Mouse (Mus musculus) forebrain, postnatal 0 days (tissue): ENCODE data around the gene Fam186b. TPM values are rescaled to one million over a fixed set of nuclear protein-coding genes. Genes with fewer than 3 reads are reported as not detected.

Experiments used
- ATAC-seq: fragments of 200-750 bp; cut with Nextera tagmentation; 2 replicates; pipeline ENCODE4 v1.8.0; 2017; ENCODE audit warnings: mild to moderate bottlenecking, moderate library complexity
- DNase-seq: peaks from one replicate; pipeline ENCODE4 v3.0.0-alpha.2; 2015
- H3K27ac ChIP-seq: fragments of 300-500 bp; sonication (generic); 2 replicates; pipeline ENCODE4 v1.5.1; 2014; ENCODE audit warnings: low read depth, mild to moderate bottlenecking, antibody characterized with exemption, low read length, moderate library complexity, mixed read lengths
- H3K27me3 ChIP-seq: fragments of 300-500 bp; sonication (generic); 2 replicates; pipeline ENCODE4 v1.6.1; 2014; ENCODE audit warnings: mild to moderate bottlenecking, low read length, mixed read lengths; ENCODE audit not compliant: insufficient read depth
- H3K36me3 ChIP-seq: fragments of 300-500 bp; sonication (generic); 2 replicates; pipeline ENCODE4 v1.6.1; 2014; ENCODE audit warnings: mild to moderate bottlenecking, moderate library complexity; ENCODE audit not compliant: insufficient read depth
- H3K4me1 ChIP-seq: fragments of 300-500 bp; sonication (generic); 2 replicates; pipeline ENCODE4 v1.6.1; 2014; ENCODE audit warnings: antibody characterized with exemption; ENCODE audit not compliant: insufficient read depth
- H3K4me2 ChIP-seq: fragments of 300-500 bp; sonication (generic); 2 replicates; pipeline ENCODE4 v1.6.1; 2014; ENCODE audit warnings: low read depth, mild to moderate bottlenecking, moderate library complexity
- H3K4me3 ChIP-seq: fragments of 300-500 bp; sonication (generic); 2 replicates; pipeline ENCODE4 v1.5.1; 2014; ENCODE audit warnings: low read depth, low read length, mixed read lengths
- H3K9ac ChIP-seq: fragments of 300-500 bp; sonication (generic); 2 replicates; pipeline ENCODE4 v1.6.1; 2014; ENCODE audit warnings: mild to moderate bottlenecking
- H3K9me3 ChIP-seq: fragments of 300-500 bp; sonication (generic); 2 replicates; pipeline ENCODE4 v1.6.1; 2016; ENCODE audit warnings: low read length
- CTCF ChIP-seq: sonication (generic); IDR thresholded peaks from 2 replicates; pipeline ENCODE4 v1.5.1; 2016; ENCODE audit warnings: antibody characterized with exemption, control low read depth, low read depth
- WGBS: fragments of 180-500 bp; shearing (Covaris S2); extraction: QIAGEN DNeasy Blood & Tissue Kit; methylation state at CpG from one replicate; pipeline ENCODE4 v1.1.7; 2014; 5-methylcytosine and 5-hydroxymethylcytosine counted together
- polyA plus RNA-seq: library from polyadenylated mRNA; unstranded; fragments of >200 nt; fragmentation: Nextera tagmentation; extraction: Ambion mirVana; gene quantifications from 2 replicates; pipeline ENCODE4 v1.2.1, GENCODE M21; 2015
- total RNA-seq: library from RNA; depleted of rRNA; stranded (reverse); fragments of >200 nt; gene quantifications from 2 replicates; pipeline ENCODE4 v1.2.3, GENCODE M21; 2014

Gene Fam186b
- total and polyA plus RNA-seq, 2 experiments from 2014 or later: 0.52 to 0.85 TPM

- Histone ChIP-seq H3K4me2 (no peak overlapping the region), H3K36me3 (peaks cover 63% of the 10 kb centered on the region)
- WGBS: 91% methylated on average over 10 of the region's 10 CpGs
These were observed 53.6 kb downstream of the Fam186b start for GRCm38 (mm10) chr15:99242045-99242444.

GRCm38 (mm10) chr15:99241249-99241648 lies 54.4 kb downstream of the Fam186b start:
- Histone ChIP-seq H3K27me3 (no peaks in the 10 kb centered on the region), H3K4me2 (no peak overlapping the region), H3K4me1 (no peaks in the 10 kb centered on the region), H3K9ac (no peak overlapping the region), H3K4me3 (no peak overlapping the region), H3K36me3 (peaks cover 55% of the 10 kb centered on the region), H3K9me3 (no peaks in the 10 kb centered on the region), H3K27ac (no peak overlapping the region)
- ATAC-seq (no peak), DNase-seq (no peak)
- 80% methylated on average over 4 of the region's 4 CpGs for WGBS
- TF ChIP-seq CTCF: no peak

More at GRCm38 (mm10) chr15:99242045-99242444, 53.6 kb downstream of the Fam186b start:
- ATAC-seq: no peak
- Histone ChIP-seq H3K27ac (no peak overlapping the region), H3K4me3 (no peak overlapping the region), H3K27me3 (no peaks in the 10 kb centered on the region), H3K4me1 (no peaks in the 10 kb centered on the region), H3K9me3 (no peaks in the 10 kb centered on the region), H3K9ac (no peak overlapping the region)
- no peak for TF ChIP-seq CTCF
- DNase-seq: no peak

- peak; percentile 33 for TF ChIP-seq CTCF
- H3K36me3 ChIP-seq: peaks cover 44% of the 10 kb centered on the region
- H3K4me3 ChIP-seq: no peak overlapping the region
- H3K27me3 ChIP-seq: no peaks in the 10 kb centered on the region
- H3K9me3 ChIP-seq: no peaks in the 10 kb centered on the region
- no peak for ATAC-seq
- 75% methylated on average over 4 of the region's 4 CpGs for WGBS
- no peak overlapping the region for H3K9ac ChIP-seq
- no peaks in the 10 kb centered on the region for H3K4me1 ChIP-seq
- H3K27ac ChIP-seq: no peak overlapping the region
- no peak overlapping the region for H3K4me2 ChIP-seq
- DNase-seq: no peak
These were observed 55.6 kb downstream of the Fam186b start for GRCm38 (mm10) chr15:99240129-99240528.

- TF ChIP-seq CTCF: no peak
- Histone ChIP-seq H3K27ac (no peak overlapping the region), H3K4me1 (no peaks in the 10 kb centered on the region), H3K4me3 (no peak overlapping the region), H3K36me3 (peaks cover 24% of the 10 kb centered on the region), H3K9me3 (no peaks in the 10 kb centered on the region), H3K27me3 (no peaks in the 10 kb centered on the region), H3K4me2 (no peak overlapping the region), H3K9ac (no peak overlapping the region)
- WGBS: 66% methylated on average over 11 of the region's 11 CpGs
- DNase-seq (no peak), ATAC-seq (no peak)
These were observed 57.7 kb downstream of the Fam186b start for GRCm38 (mm10) chr15:99238006-99238405.

GRCm38 (mm10) chr15:99234326-99235010 lies 61.2 kb downstream of the Fam186b start:
- no peak overlapping the region for H3K9ac ChIP-seq
- ATAC-seq (no peak), DNase-seq (no peak)
- H3K4me3 ChIP-seq: no peak overlapping the region
- no peaks in the 10 kb centered on the region for H3K36me3 ChIP-seq
- TF ChIP-seq CTCF: no peak
- no peaks in the 10 kb centered on the region for H3K9me3 ChIP-seq
- H3K4me1 ChIP-seq: no peaks in the 10 kb centered on the region
- peaks cover 2% of the 10 kb centered on the region; the same call in 1 of the 2 replicates for H3K27me3 ChIP-seq
- H3K4me2 ChIP-seq: no peak overlapping the region
- H3K27ac ChIP-seq: no peak overlapping the region
- 67% methylated on average over 12 of the region's 12 CpGs for WGBS

GRCm38 (mm10) chr15:99233719-99234118 lies 62.0 kb downstream of the Fam186b start:
- no peaks in the 10 kb centered on the region for H3K4me1 ChIP-seq
- 71% methylated on average over 17 of the region's 17 CpGs for WGBS
- no peak overlapping the region for H3K27ac ChIP-seq

GRCm38 (mm10) chr15:99231998-99232397 lies 63.7 kb downstream of the Fam186b start:
- Histone ChIP-seq H3K9me3 (no peaks in the 10 kb centered on the region), H3K9ac (no peak overlapping the region), H3K36me3 (no peaks in the 10 kb centered on the region), H3K27me3 (peaks cover 25% of the 10 kb centered on the region), H3K4me2 (no peak overlapping the region), H3K27ac (no peak overlapping the region), H3K4me1 (no peaks in the 10 kb centered on the region), H3K4me3 (no peak overlapping the region)
- TF ChIP-seq CTCF: no peak
- ATAC-seq (no peak), DNase-seq (no peak)
- WGBS: 64% methylated on average over 10 of the region's 10 CpGs

More at GRCm38 (mm10) chr15:99233719-99234118, 62.0 kb downstream of the Fam186b start:
- H3K4me3 ChIP-seq: no peak overlapping the region
- H3K9me3 ChIP-seq: no peaks in the 10 kb centered on the region
- TF ChIP-seq CTCF: no peak
- H3K9ac ChIP-seq: no peak overlapping the region
- ATAC-seq: no peak
- no peak for DNase-seq
- H3K27me3 ChIP-seq: peaks cover 9% of the 10 kb centered on the region; the same call in 1 of the 2 replicates
- H3K36me3 ChIP-seq: no peaks in the 10 kb centered on the region
- H3K4me2 ChIP-seq: no peak overlapping the region
